In genomic region chrX:13346696-13347026, GRCm38 (mm10) we compare ENCODE assay signal across 8 mouse cellular contexts.
DNase-seq lines count a peak whose midpoint lies in the region; ATAC-seq lines count a peak whose summit lies in the region.

No protein-coding gene starts in this region.

- peak; percentile 11 for DNase-seq in gastrocnemius, postnatal 25 days
- DNase-seq in gastrocnemius, adult 18-20 months (ENCODE audit: low spot score) = no peak
- peak; percentile 12 for DNase-seq in urinary bladder, postnatal 25 days (ENCODE audit: low spot score)
- no peak for DNase-seq in urinary bladder, postnatal 4 days (ENCODE audit: low spot score in 2 of 2)
- no peak for DNase-seq in hindbrain, embryonic 14.5 days (ENCODE audit: low spot score)
- DNase-seq in naive thymus-derived CD4-positive, alpha-beta T cell, adult 2 months (ENCODE audit: low read depth) = peak; percentile 78
- DNase-seq in Muller cell, postnatal 12 days (ENCODE audit: inconsistent ontology term) = no peak

- no peaks in the 10 kb centered on the region for H3K36me3 ChIP-seq in hindbrain, embryonic 14.5 days (replicated peaks; ENCODE audit: control insufficient read depth, insufficient read depth)
- no peaks in the 10 kb centered on the region for H3K36me3 ChIP-seq in liver, embryonic 12.5 days

- H3K27ac ChIP-seq in hindbrain, embryonic 14.5 days = peak overlapping the region; percentile 96
- peak overlapping the region; percentile 74 for H3K27ac ChIP-seq in liver, embryonic 12.5 days

- peak overlapping the region; percentile 61 for H3K9ac ChIP-seq in hindbrain, embryonic 14.5 days
- no peak overlapping the region for H3K9ac ChIP-seq in liver, embryonic 12.5 days

- ATAC-seq in hindbrain, embryonic 14.5 days (ENCODE audit: low FRiP score) = no peak
- no peak for ATAC-seq in liver, embryonic 12.5 days

- peak overlapping the region; percentile 32 for H3K4me3 ChIP-seq in hindbrain, embryonic 14.5 days (replicated peaks; ENCODE audit: low read length)
- H3K4me3 ChIP-seq in liver, embryonic 12.5 days = peak overlapping the region; percentile 50

- WGBS in hindbrain, embryonic 14.5 days = 7% methylated on average over 5 of the region's 5 CpGs
- WGBS in liver, embryonic 12.5 days (ENCODE audit: insufficient replicate concordance) = 2% methylated on average over 5 of the region's 5 CpGs

- peaks cover 26% of the 10 kb centered on the region for H3K4me1 ChIP-seq in hindbrain, embryonic 14.5 days (replicated peaks; ENCODE audit: control insufficient read depth, insufficient read depth, low read length)
- peaks cover 7% of the 10 kb centered on the region for H3K4me1 ChIP-seq in liver, embryonic 12.5 days

- H3K4me2 ChIP-seq in hindbrain, embryonic 14.5 days (replicated peaks) = peak overlapping the region; percentile 62
- H3K4me2 ChIP-seq in liver, embryonic 12.5 days = peak overlapping the region; percentile 66

- H3K9me3 ChIP-seq in hindbrain, embryonic 14.5 days (ENCODE audit: control insufficient read depth, low read length) = no peaks in the 10 kb centered on the region
- no peaks in the 10 kb centered on the region for H3K9me3 ChIP-seq in liver, embryonic 12.5 days (replicated peaks)

- peaks cover 33% of the 10 kb centered on the region; the same call in 1 of the 2 replicates for H3K27me3 ChIP-seq in hindbrain, embryonic 14.5 days (ENCODE audit: control insufficient read depth, insufficient read depth, low read length)
- H3K27me3 ChIP-seq in liver, embryonic 12.5 days (replicated peaks) = peaks cover 37% of the 10 kb centered on the region

Comparison
In these comparisons a context has a peak if more than half of its experiments do, and no peak if none do; other contexts are left out.
1. DNase-seq: peak in gastrocnemius, postnatal 25 days (single experiment), urinary bladder, postnatal 25 days (single experiment) and naive thymus-derived CD4-positive, alpha-beta T cell, adult 2 months (single experiment); none in gastrocnemius, adult 18-20 months (single experiment), urinary bladder, postnatal 4 days (0 of 2), hindbrain, embryonic 14.5 days (single experiment) and Muller cell, postnatal 12 days (single experiment).